Mouse (Mus musculus): ENCODE data around the gene Bace2. TPM values are rescaled to one million over a fixed set of nuclear protein-coding genes. Genes with fewer than 3 reads are reported as not detected.

Gene Bace2
- polyA plus RNA-seq, 1 experiment from 2014 or later, result 1.0 TPM

DNA sequence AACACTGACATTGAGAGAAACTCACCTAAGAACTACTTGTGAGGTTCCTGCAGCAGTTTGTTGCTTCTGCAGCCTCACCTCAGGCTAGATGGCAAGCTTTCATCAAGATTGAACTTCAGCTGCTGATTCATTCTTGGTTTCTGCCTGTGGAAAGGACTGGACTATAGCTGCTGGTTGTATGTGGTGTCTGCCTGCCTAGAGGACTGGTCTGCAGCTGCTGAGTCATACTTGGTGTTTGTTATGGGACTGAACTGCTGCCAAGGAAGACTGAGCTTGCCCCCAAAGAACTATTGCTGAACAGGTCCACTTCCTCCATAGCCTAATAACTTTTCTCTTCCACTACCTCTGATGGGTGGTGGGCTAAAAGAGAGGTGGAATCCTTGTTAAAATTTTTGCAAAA is 90.8 kb downstream of the Bace2 start:
- Histone ChIP-seq H3K4me1 (no peaks in the 10 kb centered on the region), H3K4me2 (replicated peaks) (no peak overlapping the region), H3K9me3 (no peaks in the 10 kb centered on the region), H3K36me3 (no peaks in the 10 kb centered on the region), H3K27me3 (no peaks in the 10 kb centered on the region), H3K4me3 (no peak overlapping the region), H3K27ac (replicated peaks) (no peak overlapping the region), H3K9ac (replicated peaks) (no peak overlapping the region)
- ATAC-seq (replicated peaks), result no peak

DNA sequence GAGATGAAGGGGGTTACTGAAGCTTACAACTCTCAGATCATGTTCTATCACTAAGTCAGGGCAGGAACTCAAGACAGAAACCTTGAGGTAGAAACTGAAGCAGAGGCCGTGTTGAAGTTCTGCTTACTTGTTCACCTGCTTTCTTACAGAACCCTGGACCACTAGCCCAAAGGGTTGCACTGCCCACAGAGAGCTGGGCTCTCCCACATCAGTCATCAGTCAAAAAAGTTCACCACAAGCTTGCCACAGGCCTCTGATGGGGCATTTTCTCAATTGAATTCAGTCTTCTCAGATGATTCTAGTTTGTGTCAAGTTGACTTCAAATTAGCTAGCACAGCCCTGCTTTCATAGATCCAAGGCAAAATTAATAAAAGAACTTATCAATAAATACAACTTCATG is 103.3 kb downstream of the Bace2 start:
- no peak overlapping the region for H3K4me2 ChIP-seq (replicated peaks)
- 84% methylated on average over 1 of the region's 1 CpGs for WGBS
- no peak overlapping the region for H3K4me3 ChIP-seq
- H3K27ac ChIP-seq (replicated peaks), result no peak overlapping the region
- no peaks in the 10 kb centered on the region for H3K36me3 ChIP-seq
- ATAC-seq (replicated peaks), result no peak
- H3K9ac ChIP-seq (replicated peaks), result no peak overlapping the region
- 0 out of 2 replicates have a peak, but pooled peaks cover 4% of the 10 kb centered on the region for H3K4me1 ChIP-seq
- H3K27me3 ChIP-seq, result no peaks in the 10 kb centered on the region
- no peaks in the 10 kb centered on the region for H3K9me3 ChIP-seq

DNA sequence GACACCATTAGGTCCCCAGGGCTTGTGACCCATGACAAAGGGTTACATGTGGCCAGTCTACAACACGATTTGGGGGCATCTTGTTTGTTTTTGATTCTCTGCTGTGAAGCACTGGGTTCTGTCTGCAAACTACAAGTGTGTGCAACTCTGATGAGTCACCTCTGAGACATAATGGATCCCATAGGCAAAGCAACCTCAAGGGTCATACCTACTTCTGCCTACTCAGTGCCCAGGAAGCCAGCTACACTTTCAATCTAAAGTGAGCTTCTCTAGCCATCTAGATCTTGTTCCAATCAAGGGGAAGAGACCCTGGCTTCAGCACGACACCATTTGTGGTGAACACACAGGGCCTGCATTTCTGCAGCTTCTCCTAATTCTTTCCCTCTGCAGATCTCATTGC is 104.7 kb downstream of the Bace2 start:
- H3K4me1 ChIP-seq, result 0 out of 2 replicates have a peak, but pooled peaks cover 4% of the 10 kb centered on the region
- H3K9me3 ChIP-seq, result no peaks in the 10 kb centered on the region
- no peak overlapping the region for H3K4me3 ChIP-seq
- H3K9ac ChIP-seq (replicated peaks), result no peak overlapping the region
- ATAC-seq (replicated peaks), result no peak
- H3K27ac ChIP-seq (replicated peaks), result no peak overlapping the region
- H3K27me3 ChIP-seq, result no peaks in the 10 kb centered on the region
- 75% methylated on average over 2 of the region's 2 CpGs for WGBS
- no peaks in the 10 kb centered on the region for H3K36me3 ChIP-seq
- H3K4me2 ChIP-seq (replicated peaks), result no peak overlapping the region

DNA sequence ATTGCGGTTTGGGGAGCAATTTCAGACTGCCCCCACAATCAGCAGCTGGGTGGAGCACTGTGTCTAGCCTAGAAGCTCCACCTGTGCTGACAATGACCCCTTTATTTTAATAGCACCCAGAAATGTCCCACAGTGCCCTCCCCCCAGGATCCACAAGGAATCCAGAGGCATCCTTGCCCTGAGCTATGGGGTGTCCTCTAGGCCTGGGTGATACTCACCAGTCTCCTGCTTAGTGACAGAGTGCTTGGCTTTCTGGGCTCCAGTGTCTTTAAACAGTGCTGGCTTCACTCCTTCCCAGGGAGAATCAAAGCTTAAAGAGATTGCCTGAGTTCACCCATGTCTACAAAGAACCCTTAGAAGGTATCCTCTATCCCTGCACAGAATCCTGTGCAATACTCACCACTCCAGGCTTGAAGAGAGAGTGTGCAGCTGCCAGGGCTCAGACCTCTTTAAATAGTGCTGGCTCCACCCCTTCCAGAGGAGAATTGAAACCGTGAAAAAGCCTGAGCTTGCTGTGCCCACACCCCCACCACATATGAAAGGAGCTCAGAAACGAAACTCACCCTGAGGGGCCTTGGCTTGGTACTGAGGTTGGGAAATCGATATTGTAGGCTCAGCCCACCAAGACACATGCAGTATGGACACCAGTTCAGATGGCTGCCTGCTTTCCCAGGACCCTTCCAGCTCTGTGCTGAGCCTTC is 106.1 kb downstream of the Bace2 start, which contains the start of gene Mx1:
TSS of gene Mx1 (minus strand) at position 427 of the 701 bp plus-strand sequence.
- Histone ChIP-seq H3K27me3 (no peaks in the 10 kb centered on the region), H3K4me2 (replicated peaks) (no peak within 1 kb of the TSS), H3K4me3 (no peak within 1 kb of the TSS), H3K9me3 (no peaks in the 10 kb centered on the region), H3K27ac (replicated peaks) (no peak within 1 kb of the TSS), H3K36me3 (no peaks in the 10 kb centered on the region), H3K9ac (replicated peaks) (no peak within 1 kb of the TSS), H3K4me1 (0 out of 2 replicates have a peak, but pooled peaks cover 4% of the 10 kb centered on the region)
- ATAC-seq (replicated peaks), result no peak
- WGBS, result 25% methylated on average over 4 of the region's 4 CpGs

DNA sequence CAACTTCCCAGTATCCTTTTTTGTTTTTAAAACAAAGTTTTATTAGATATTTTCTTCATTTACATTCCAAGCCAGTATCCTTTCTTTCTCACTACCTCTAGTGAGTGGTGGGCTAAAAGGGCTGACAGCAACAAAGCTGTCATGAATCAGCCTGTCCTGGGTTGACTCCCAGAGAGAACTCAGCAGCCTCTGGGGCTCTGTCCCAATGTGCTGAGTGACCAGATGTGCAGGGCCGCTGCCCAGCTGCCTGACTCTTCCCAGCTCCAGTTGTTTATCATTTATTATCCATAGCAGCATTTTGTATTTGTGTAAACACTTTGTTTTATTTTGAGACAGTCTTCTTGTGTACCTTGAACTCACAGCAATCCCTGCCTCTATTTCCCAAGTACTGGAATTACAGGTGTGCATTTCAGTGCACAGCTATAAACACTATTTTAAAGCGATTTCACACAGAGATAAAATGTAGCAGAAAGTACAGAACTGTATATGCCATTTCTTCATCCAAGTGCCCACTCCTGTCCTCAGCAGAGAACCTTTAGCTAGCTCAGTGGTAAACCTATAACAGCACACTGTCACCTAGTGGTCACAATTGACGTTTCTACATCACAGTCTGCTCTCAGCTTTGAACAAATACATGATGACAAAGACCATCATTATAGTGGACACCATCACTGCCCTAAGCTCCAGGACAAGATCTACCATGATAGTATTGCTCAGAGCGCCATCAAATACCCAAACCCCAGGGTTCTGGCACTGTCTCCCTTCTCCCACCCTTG is 109.8 kb downstream of the Bace2 start:
- no peaks in the 10 kb centered on the region for H3K27me3 ChIP-seq
- H3K36me3 ChIP-seq, result no peaks in the 10 kb centered on the region
- H3K9me3 ChIP-seq, result no peaks in the 10 kb centered on the region
- H3K4me2 ChIP-seq (replicated peaks), result no peak overlapping the region
- H3K27ac ChIP-seq (replicated peaks), result no peak overlapping the region
- ATAC-seq (replicated peaks), result no peak
- no peak overlapping the region for H3K4me3 ChIP-seq
- H3K9ac ChIP-seq (replicated peaks), result no peak overlapping the region
- WGBS, result 62% methylated on average over 4 of the region's 4 CpGs
- H3K4me1 ChIP-seq, result 0 out of 2 replicates have a peak, but pooled peaks cover 4% of the 10 kb centered on the region

DNA sequence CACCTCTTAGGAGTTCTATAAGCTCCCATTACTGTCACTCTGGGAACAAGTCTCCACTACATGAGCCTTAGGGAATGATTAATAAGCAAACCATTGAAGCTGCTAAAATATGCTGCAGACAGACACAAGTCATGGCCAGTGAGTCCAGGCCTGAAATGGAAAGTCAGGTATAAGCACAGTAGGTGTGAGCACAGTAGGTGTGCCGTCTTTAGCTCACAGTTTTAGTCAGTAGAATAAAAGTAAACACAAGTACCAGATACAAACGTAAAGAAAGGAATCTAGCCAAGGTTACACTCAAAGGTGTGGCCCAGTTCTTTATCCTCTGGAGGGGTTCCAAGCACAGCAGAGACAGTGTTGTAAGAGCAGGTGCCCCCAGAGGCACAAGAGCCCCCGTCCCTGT is 110.9 kb downstream of the Bace2 start:
- ATAC-seq (replicated peaks), result no peak
- H3K4me2 ChIP-seq (replicated peaks), result no peak overlapping the region
- H3K9me3 ChIP-seq, result no peaks in the 10 kb centered on the region
- no peaks in the 10 kb centered on the region for H3K36me3 ChIP-seq
- H3K4me1 ChIP-seq, result 0 out of 2 replicates have a peak, but pooled peaks cover 4% of the 10 kb centered on the region
- 73% methylated on average over 3 of the region's 3 CpGs for WGBS
- H3K9ac ChIP-seq (replicated peaks), result no peak overlapping the region
- H3K4me3 ChIP-seq, result no peak overlapping the region
- no peak overlapping the region for H3K27ac ChIP-seq (replicated peaks)
- no peaks in the 10 kb centered on the region for H3K27me3 ChIP-seq

DNA sequence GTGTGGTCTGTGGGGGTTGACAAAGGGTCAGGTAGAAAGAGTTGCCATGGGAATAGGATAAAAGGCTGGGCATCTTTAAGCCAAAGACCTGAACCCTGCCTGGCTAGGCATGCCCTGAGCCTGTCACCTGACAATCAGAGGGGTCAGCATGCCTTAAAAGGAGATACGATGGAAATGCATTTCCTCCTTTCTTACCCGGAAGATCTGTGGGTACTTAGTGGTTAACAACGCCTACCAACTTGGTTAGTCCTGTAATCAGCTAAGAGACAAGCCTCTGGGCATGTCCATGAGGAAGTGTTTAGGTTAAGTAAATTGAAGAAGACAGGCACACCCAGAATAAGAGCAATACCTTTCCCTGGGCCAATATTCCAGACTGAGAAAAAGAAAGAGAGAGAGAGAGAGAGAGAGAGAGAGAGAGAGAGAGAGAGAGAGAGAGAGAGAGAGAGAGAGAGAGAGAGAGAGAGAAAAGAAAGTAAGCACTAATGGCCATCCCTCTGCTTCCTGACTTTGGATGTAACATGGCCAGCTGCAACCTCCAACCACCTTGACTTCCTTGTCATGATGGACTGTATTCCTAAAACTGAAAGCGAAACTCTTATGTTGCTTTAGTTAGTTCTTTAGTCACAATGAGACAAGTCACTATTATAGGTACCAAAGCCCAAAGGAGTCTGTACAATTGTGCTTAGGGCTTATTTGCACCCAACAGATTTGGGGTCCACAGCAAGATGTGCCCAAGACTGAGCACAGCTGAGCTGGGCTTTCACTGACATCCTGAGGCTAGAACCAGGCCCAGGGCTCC is 111.7 kb downstream of the Bace2 start:
- ATAC-seq (replicated peaks), result no peak
- H3K4me1 ChIP-seq, result no peaks in the 10 kb centered on the region
- 81% methylated on average over 4 of the region's 4 CpGs for WGBS
- no peaks in the 10 kb centered on the region for H3K27me3 ChIP-seq
- no peak overlapping the region for H3K4me2 ChIP-seq (replicated peaks)
- no peaks in the 10 kb centered on the region for H3K9me3 ChIP-seq
- H3K9ac ChIP-seq (replicated peaks), result no peak overlapping the region
- H3K4me3 ChIP-seq, result no peak overlapping the region
- H3K36me3 ChIP-seq, result no peaks in the 10 kb centered on the region
- no peak overlapping the region for H3K27ac ChIP-seq (replicated peaks)

DNA sequence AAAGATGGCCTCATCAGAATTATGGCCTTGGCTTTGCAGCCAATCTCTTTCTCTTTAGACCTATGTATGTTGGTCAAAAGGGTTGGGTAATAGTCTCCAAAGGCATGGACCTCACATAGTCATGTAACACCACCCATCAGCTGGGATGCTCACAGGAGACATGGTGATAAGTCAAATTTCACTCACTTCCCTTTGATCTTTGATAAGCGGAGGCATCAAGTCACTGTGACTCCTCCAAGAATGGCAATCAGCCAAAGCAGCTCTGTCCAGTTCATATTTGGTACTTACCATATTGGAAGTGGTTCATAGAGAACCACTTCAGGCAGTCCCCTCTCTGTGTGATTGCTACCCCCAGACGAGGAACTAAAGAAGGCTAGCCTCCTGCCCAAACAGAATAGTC is 118.1 kb downstream of the Bace2 start:
- Histone ChIP-seq H3K4me1 (no peaks in the 10 kb centered on the region), H3K27ac (replicated peaks) (no peak overlapping the region), H3K4me2 (replicated peaks) (no peak overlapping the region), H3K36me3 (no peaks in the 10 kb centered on the region), H3K27me3 (no peaks in the 10 kb centered on the region), H3K9ac (replicated peaks) (no peak overlapping the region), H3K4me3 (no peak overlapping the region), H3K9me3 (no peaks in the 10 kb centered on the region)
- 83% methylated on average over 2 of the region's 2 CpGs for WGBS
- ATAC-seq (replicated peaks), result no peak

DNA sequence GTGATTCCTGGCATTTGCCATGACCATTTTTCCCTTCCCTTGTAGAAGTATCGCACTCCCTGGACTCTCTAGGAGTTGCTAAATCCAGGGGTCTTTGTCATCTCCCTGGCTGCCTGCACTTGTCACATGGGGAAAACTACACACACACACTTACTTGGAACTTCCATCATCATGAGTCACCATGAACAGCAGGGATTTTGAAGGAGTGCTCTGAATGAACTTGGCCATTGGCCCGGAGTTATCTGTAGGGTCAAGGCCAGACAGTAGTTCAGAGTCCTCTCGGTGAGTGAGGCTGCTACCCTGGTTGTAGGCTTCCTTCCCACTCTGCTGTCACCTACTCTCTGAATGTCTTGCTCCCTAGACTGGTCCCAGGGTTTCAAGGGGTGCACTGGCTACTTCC is 119.0 kb downstream of the Bace2 start:
- H3K9me3 ChIP-seq, result no peaks in the 10 kb centered on the region
- WGBS, result 92% methylated on average over 3 of the region's 3 CpGs
- no peaks in the 10 kb centered on the region for H3K4me1 ChIP-seq
- no peak overlapping the region for H3K4me2 ChIP-seq (replicated peaks)
- H3K4me3 ChIP-seq, result no peak overlapping the region
- no peak for ATAC-seq (replicated peaks)
- no peak overlapping the region for H3K27ac ChIP-seq (replicated peaks)
- H3K9ac ChIP-seq (replicated peaks), result no peak overlapping the region
- H3K27me3 ChIP-seq, result no peaks in the 10 kb centered on the region
- H3K36me3 ChIP-seq, result no peaks in the 10 kb centered on the region

DNA sequence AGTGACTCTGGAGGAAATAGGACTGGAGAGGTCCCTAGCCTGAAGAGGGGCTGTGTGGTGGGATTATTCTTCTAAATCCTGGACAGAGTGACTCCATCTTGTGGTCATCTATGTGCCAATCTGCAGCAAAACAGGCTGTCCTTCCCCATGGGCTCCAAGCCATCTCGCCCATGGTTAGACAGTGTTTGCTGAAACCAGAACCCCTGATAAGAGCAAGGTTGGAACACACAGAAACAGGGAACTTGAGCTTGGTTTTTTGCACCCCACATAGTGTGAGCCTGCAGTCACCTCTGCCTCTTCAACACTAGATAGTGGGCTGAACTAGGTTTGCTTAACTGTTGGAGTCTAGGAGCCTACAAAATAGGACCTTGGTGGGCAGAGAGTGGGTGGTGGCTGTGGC is 120.0 kb downstream of the Bace2 start:
- H3K27ac ChIP-seq (replicated peaks), result no peak overlapping the region
- no peak overlapping the region for H3K4me3 ChIP-seq
- H3K36me3 ChIP-seq, result no peaks in the 10 kb centered on the region
- H3K4me2 ChIP-seq (replicated peaks), result no peak overlapping the region
- H3K9ac ChIP-seq (replicated peaks), result no peak overlapping the region
- H3K27me3 ChIP-seq, result no peaks in the 10 kb centered on the region
- H3K4me1 ChIP-seq, result no peaks in the 10 kb centered on the region
- ATAC-seq (replicated peaks), result no peak
- 89% methylated on average over 1 of the region's 1 CpGs for WGBS
- no peaks in the 10 kb centered on the region for H3K9me3 ChIP-seq

DNA sequence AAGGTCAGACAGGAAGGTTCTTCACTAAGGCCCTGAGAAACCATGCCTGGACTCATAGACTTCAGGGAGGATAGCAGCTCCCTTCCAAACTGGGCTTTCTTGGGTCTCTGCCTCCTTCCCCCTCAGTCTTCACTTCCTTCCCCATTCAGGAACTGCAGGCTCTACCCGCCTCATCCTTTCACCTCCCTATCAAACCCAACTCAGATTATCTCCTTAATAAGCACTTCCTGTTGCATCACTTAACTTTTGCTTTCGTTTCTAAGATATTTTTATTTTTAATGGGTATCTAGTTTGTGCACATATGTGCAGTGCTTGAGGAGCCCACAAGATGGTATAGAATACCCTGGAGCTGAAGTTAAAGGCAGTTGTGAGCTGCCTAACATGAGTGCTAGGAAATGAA is 122.1 kb downstream of the Bace2 start:
- no peaks in the 10 kb centered on the region for H3K36me3 ChIP-seq
- no peaks in the 10 kb centered on the region for H3K27me3 ChIP-seq
- no peaks in the 10 kb centered on the region for H3K9me3 ChIP-seq
- no peak overlapping the region for H3K27ac ChIP-seq (replicated peaks)
- no peak overlapping the region for H3K4me2 ChIP-seq (replicated peaks)
- no peak overlapping the region for H3K9ac ChIP-seq (replicated peaks)
- WGBS, result 84% methylated on average over 2 of the region's 2 CpGs
- no peaks in the 10 kb centered on the region for H3K4me1 ChIP-seq
- ATAC-seq (replicated peaks), result no peak
- no peak overlapping the region for H3K4me3 ChIP-seq

DNA sequence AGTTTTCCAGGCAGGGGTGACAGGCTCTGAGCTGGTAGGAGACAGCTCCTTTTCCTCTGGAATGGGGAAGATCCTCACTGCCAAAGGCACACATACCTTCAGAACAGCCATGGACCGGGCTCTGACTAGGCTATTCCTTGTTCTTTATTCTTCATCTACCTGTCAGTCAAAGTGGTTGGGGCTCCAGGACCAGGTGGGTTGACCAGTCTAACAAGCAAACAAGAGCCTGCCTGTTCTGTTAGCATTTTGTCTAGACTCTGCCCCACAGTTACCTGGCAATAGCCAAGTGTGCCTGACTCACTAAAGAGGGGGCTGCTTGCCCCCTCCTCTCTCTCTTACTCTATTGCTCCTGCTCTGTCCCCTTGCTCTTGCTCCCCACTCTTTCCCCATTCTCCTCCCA is 135.8 kb downstream of the Bace2 start:
- Histone ChIP-seq H3K36me3 (no peaks in the 10 kb centered on the region), H3K4me2 (replicated peaks) (no peak overlapping the region), H3K4me1 (no peaks in the 10 kb centered on the region), H3K27ac (replicated peaks) (no peak overlapping the region), H3K4me3 (no peak overlapping the region), H3K9me3 (no peaks in the 10 kb centered on the region), H3K9ac (replicated peaks) (no peak overlapping the region), H3K27me3 (no peaks in the 10 kb centered on the region)
- WGBS, result 92% methylated on average over 1 of the region's 1 CpGs
- no peak for ATAC-seq (replicated peaks)
